Mouse (Mus musculus): ENCODE measurements around the gene Zmynd8. TPM values are rescaled to one million over a fixed set of nuclear protein-coding genes. Genes with fewer than 3 reads are reported as not detected.

The Zmynd8 gene
- polyA plus RNA-seq, 1 experiment from 2014 or later: 72.1 TPM

DNA sequence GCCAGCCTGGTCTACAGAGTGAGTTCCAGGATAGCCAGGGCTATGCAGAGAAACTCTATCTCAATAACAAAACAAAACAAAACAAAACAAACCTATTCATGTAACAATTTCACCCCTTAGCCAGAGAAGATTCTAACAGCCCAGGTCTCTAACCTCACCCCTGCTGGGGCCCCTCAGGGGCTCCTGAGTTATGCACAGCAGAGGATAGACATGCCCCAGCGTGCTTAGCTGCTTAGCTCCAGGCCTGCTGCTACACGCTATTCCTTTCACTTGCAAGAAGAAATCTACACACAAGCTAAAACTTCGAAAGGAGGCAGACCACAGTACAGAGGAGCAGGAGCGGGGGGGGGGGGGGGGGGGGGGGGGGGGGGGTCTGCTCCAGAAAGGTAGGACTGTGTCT lies 4.3 kb downstream of the Zmynd8 start:
- Histone ChIP-seq H3K9me3 (replicated peaks) (no peaks in the 10 kb centered on the region), H3K36me3 (no peaks in the 10 kb centered on the region), H3K27ac (no peak overlapping the region), H3K9ac (no peak overlapping the region), H3K4me2 (replicated peaks) (no peak overlapping the region), H3K4me3 (no peak overlapping the region), H3K4me1 (peaks cover 24% of the 10 kb centered on the region), H3K27me3 (no peaks in the 10 kb centered on the region)
- no peak for ATAC-seq (ENCODE audit: low FRiP score)
- whole genome bisulfite sequencing: 46% methylated on average over 3 of the region's 4 CpGs

DNA sequence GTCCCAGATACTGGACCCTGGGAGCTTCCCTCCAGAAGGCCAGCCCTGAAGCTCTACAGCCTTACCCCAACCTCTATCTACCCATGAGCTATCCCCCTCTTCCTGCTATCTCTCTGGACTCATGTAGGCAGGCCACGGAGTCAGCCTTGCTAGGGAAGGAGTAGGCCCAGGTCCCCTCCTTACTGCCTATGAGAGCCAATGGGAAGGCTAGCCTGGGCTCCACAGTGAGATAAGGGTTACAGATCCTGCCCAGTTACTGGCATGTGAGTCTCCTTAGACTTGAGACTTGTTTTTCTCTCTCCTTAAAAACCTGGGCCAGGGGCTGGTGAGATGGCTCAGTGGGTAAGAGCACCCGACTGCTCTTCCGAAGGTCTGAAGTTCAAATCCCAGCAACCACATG lies 5.6 kb downstream of the Zmynd8 start:
- 96% methylated on average over 3 of the region's 3 CpGs for WGBS
- no peak for ATAC-seq (ENCODE audit: low FRiP score)
- Histone ChIP-seq H3K9ac (no peak overlapping the region), H3K4me1 (peaks cover 31% of the 10 kb centered on the region), H3K36me3 (no peaks in the 10 kb centered on the region), H3K4me3 (no peak overlapping the region), H3K9me3 (replicated peaks) (no peaks in the 10 kb centered on the region), H3K27me3 (no peaks in the 10 kb centered on the region), H3K4me2 (replicated peaks) (no peak overlapping the region), H3K27ac (no peak overlapping the region)

DNA sequence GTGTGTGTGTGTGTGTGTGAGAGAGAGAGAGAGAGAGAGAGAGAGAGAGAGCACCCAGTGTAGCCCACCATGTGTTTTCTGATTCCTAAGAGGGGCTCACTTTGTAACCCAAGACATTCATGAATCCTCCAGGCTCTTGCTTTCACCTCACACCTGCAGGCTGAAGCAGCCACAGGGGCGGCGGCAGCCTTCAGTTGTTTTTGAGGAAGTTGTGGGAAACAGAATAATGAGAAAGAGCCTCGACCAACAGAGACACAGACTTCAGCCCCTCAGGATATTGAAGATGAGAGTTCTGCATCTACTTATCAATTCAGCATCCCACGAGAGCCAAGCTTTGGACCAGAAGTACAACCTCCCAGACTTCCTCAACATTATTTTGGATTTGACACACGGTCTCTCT lies 6.2 kb downstream of the Zmynd8 start:
- Histone ChIP-seq H3K4me1 (peaks cover 37% of the 10 kb centered on the region), H3K27ac (no peak overlapping the region), H3K9ac (no peak overlapping the region), H3K9me3 (replicated peaks) (no peaks in the 10 kb centered on the region), H3K27me3 (no peaks in the 10 kb centered on the region), H3K36me3 (no peaks in the 10 kb centered on the region), H3K4me2 (replicated peaks) (no peak overlapping the region), H3K4me3 (no peak overlapping the region)
- 85% methylated on average over 5 of the region's 5 CpGs for WGBS
- ATAC-seq (ENCODE audit: low FRiP score): no peak

DNA sequence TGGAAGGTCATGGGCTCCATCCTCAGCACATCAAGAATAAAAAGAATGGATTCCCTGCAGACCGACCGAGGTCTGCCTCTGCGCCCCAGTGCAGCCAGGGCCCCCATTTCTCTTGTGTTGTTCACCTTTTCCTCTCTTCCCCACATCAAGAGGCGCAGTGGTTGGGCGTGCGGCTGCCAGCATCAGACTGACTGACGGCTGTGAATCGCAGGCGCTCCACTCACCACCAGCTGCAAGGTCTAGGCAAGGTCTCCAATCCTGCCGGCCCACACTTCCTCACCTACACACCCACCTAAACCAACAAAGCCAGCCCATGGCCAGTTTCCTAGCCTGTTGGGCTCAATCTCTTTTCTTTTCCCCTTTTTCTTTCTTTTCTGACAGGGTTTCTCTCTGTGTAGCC lies 8.4 kb downstream of the Zmynd8 start:
- H3K4me3 ChIP-seq: no peak overlapping the region
- no peaks in the 10 kb centered on the region for H3K36me3 ChIP-seq
- no peaks in the 10 kb centered on the region for H3K9me3 ChIP-seq (replicated peaks)
- no peak overlapping the region for H3K9ac ChIP-seq
- no peaks in the 10 kb centered on the region for H3K27me3 ChIP-seq
- ATAC-seq (ENCODE audit: low FRiP score): no peak
- 80% methylated on average over 10 of the region's 10 CpGs for WGBS
- H3K27ac ChIP-seq: 0 out of 2 replicates have a peak overlapping the region, but pooled peaks have one; percentile 7
- peaks cover 48% of the 10 kb centered on the region for H3K4me1 ChIP-seq
- H3K4me2 ChIP-seq (replicated peaks): no peak overlapping the region

DNA sequence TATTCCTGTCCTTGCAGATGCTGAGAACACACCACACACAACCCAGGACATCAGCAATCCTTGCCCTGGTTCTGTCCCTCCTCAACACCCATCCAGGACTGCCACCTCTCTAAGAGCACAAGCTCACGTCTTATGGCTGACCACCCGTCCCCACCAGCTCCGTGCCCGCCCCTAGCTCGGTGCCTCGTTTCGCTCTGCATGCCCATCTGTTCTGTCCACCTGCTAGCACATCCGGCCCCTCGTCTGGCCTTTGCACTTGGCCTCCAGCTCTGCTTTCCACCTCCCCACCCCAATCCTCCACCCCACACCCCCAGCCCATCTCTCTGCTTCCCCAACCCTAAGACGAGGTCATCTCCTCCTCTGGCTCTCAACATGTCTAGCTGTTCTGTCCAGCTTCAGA lies 8.9 kb downstream of the Zmynd8 start:
- no peak for ATAC-seq (ENCODE audit: low FRiP score)
- WGBS: 70% methylated on average over 10 of the region's 10 CpGs
- Histone ChIP-seq H3K4me1 (peaks cover 53% of the 10 kb centered on the region), H3K4me3 (no peak overlapping the region), H3K27ac (peak overlapping the region; percentile 100; the same call in 1 of the 2 replicates), H3K9me3 (replicated peaks) (no peaks in the 10 kb centered on the region), H3K9ac (no peak overlapping the region), H3K36me3 (no peaks in the 10 kb centered on the region), H3K4me2 (replicated peaks) (no peak overlapping the region), H3K27me3 (no peaks in the 10 kb centered on the region)

DNA sequence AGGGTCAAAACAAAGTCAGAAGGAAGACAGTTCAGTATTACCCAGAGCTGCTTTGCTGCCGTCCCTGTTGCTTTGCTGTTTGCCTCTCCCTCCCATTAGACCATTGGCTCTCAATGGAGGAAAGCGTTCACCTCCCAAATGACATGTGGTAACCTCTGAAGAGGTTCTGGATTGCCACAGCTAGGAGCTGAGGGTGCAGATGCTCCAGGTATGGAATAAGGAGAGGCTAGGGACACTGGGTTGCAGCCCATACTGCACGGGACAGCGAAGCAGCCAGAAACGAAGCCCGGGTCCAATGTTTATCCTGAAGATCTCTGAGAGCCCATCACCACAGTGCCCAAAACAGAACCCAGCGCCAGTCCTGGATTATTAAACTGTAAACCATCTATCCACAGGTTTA lies 9.6 kb downstream of the Zmynd8 start:
- ATAC-seq (ENCODE audit: low FRiP score): no peak
- Histone ChIP-seq H3K27me3 (no peaks in the 10 kb centered on the region), H3K27ac (peak overlapping the region; percentile 100), H3K4me1 (peaks cover 57% of the 10 kb centered on the region), H3K4me2 (replicated peaks) (no peak overlapping the region), H3K9ac (peak overlapping the region; percentile 35), H3K36me3 (no peaks in the 10 kb centered on the region), H3K4me3 (no peak overlapping the region), H3K9me3 (replicated peaks) (no peaks in the 10 kb centered on the region)
- 66% methylated on average over 7 of the region's 7 CpGs for WGBS

DNA sequence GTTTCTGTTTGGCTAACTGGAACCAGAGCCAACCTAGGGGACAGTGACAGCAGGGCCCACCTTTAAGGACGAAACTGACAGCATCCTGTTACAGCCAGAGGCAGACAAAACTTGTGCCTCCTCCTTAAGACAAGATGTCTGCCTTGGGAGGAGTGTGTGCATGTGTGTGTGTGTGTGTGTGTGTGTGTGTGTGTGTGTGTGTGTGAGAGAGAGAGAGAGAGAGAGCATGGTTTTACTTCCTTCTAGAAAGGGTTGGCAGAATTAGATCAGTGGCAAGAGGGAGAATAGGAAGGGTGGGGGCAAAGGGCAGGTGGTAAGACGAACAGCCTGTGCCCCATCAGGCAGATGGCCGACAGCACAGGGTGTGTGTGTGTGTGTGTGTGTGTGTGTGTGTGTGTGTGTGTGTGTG lies 10.0 kb downstream of the Zmynd8 start:
- peak overlapping the region; percentile 21; the same call in 1 of the 2 replicates for H3K4me2 ChIP-seq (replicated peaks)
- no peaks in the 10 kb centered on the region for H3K27me3 ChIP-seq
- H3K36me3 ChIP-seq: no peaks in the 10 kb centered on the region
- no peak overlapping the region for H3K4me3 ChIP-seq
- H3K4me1 ChIP-seq: peaks cover 62% of the 10 kb centered on the region
- H3K27ac ChIP-seq: peak overlapping the region; percentile 100
- no peaks in the 10 kb centered on the region for H3K9me3 ChIP-seq (replicated peaks)
- H3K9ac ChIP-seq: peak overlapping the region; percentile 35
- ATAC-seq (ENCODE audit: low FRiP score): no peak
- WGBS: 16% methylated on average over 3 of the region's 3 CpGs

DNA sequence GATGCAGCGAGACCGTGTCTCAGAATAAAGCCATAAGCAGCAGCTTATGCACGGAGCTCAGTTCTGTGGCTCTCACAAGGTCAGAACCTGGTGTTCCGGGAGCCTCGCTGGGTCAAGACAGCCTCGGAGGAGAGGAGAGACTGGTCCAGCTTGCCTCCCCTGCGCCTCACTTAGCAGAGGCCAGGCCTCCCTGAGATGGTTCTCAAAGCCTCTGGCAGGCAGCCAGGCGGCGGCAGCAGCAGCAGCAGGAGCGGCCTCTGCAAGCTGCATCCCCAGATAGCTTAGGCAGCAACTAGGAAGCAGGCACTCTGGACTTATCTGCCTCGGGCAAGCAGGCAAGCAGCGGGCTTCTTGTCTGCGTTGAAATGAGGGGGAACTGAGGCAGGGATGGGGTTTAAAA lies 10.4 kb downstream of the Zmynd8 start:
- Histone ChIP-seq H3K4me1 (peaks cover 66% of the 10 kb centered on the region), H3K36me3 (no peaks in the 10 kb centered on the region), H3K4me3 (no peak overlapping the region), H3K27me3 (no peaks in the 10 kb centered on the region), H3K4me2 (replicated peaks) (peak overlapping the region; percentile 21; the same call in 1 of the 2 replicates), H3K9me3 (replicated peaks) (no peaks in the 10 kb centered on the region), H3K27ac (peak overlapping the region; percentile 100), H3K9ac (peak overlapping the region; percentile 35)
- ATAC-seq (ENCODE audit: low FRiP score): peak; percentile 44
- 13% methylated on average over 13 of the region's 13 CpGs for WGBS

DNA sequence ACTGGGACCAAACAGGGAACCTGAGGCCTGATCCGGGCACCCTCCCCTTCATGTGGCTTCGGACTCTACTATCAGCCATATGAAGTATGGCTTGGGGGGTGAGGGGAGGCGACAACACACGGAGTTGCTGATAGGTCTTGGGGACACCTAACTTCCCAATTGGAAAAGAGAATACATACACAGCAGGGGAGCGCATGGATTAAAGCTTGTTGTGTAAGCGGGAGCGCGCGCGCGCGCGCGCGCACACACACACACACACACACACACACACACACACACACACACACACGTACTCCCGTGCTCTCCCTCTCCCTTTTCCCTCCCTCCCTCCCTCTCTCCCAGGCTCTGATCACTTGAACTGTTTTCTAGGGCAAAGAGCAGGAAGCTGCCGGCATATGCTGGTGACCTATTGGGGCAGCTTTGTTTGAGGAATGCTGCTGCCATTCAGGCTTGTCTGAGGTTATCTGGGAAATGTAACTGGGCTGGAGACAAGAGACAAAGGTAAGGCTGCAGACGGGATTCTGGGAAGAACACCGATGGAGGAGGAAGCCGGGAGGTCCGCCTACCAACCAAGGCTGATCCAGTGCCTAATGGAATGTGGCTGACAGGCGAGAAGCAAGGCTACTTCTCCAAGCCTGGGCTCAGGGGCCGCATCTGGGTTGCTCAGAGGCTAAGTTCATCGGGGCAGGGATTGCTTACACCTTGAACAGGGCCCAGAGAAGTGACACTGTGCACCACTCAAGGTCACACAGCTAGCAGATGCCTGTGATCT lies 11.8 kb downstream of the Zmynd8 start:
- Histone ChIP-seq H3K4me2 (replicated peaks) (peak overlapping the region; percentile 28), H3K27me3 (no peaks in the 10 kb centered on the region), H3K9me3 (replicated peaks) (no peaks in the 10 kb centered on the region), H3K4me3 (no peak overlapping the region), H3K27ac (peak overlapping the region; percentile 100), H3K9ac (peak overlapping the region; percentile 70), H3K36me3 (no peaks in the 10 kb centered on the region), H3K4me1 (peaks cover 79% of the 10 kb centered on the region)
- 3% methylated on average over 25 of the region's 25 CpGs for WGBS
- ATAC-seq (ENCODE audit: low FRiP score): 0 out of 2 replicates have a peak, but pooled peaks have one; percentile 9

DNA sequence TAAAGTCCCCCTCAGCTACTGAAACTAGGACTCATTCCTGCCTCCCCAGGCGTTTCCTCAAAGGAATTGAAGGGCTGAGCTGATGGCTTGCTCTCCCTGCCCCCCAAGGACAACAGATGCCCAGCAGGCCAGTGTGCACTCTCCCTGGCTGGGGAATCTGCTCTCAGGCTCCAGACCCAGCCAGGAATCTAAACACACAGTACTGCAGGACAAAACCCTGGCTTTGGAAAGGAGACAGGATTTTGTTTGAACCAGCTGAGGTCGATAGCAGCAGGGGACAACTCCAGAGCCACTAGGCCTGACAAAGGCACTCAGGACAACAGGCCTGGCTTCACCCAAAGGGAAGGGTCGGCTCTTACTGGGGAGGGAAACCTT lies 12.3 kb downstream of the Zmynd8 start:
- Histone ChIP-seq H3K36me3 (no peaks in the 10 kb centered on the region), H3K27me3 (no peaks in the 10 kb centered on the region), H3K9ac (peak overlapping the region; percentile 70), H3K4me3 (no peak overlapping the region), H3K9me3 (replicated peaks) (no peaks in the 10 kb centered on the region), H3K4me2 (replicated peaks) (peak overlapping the region; percentile 28), H3K27ac (peak overlapping the region; percentile 100), H3K4me1 (peaks cover 85% of the 10 kb centered on the region)
- ATAC-seq (ENCODE audit: low FRiP score): no peak
- WGBS: 3% methylated on average over 3 of the region's 3 CpGs

DNA sequence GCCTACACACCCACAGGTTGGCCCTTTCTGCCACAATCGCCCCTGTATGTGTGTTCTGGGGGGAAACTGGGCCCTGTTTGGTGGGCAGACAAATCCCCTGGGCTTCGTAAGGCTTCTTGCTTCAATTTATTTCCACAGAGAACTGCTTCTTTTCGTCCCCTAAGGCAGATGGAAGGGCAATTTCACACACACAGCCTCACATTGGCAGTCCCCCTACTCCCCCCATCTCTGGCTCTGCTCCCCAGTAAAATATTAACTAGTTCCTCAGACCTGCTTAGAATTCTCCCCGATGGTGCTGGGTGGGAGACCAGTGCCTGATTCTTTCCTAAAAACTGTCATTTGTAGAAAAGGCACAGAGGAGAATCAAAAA lies 12.9 kb downstream of the Zmynd8 start:
- ATAC-seq (ENCODE audit: low FRiP score): no peak
- Histone ChIP-seq H3K4me3 (no peak overlapping the region), H3K36me3 (no peaks in the 10 kb centered on the region), H3K4me2 (replicated peaks) (0 out of 2 replicates have a peak overlapping the region, but pooled peaks have one; percentile 41), H3K4me1 (peaks cover 91% of the 10 kb centered on the region), H3K9ac (peak overlapping the region; percentile 70), H3K27ac (peak overlapping the region; percentile 100), H3K9me3 (replicated peaks) (no peaks in the 10 kb centered on the region), H3K27me3 (no peaks in the 10 kb centered on the region)
- 16% methylated on average over 4 of the region's 4 CpGs for WGBS

DNA sequence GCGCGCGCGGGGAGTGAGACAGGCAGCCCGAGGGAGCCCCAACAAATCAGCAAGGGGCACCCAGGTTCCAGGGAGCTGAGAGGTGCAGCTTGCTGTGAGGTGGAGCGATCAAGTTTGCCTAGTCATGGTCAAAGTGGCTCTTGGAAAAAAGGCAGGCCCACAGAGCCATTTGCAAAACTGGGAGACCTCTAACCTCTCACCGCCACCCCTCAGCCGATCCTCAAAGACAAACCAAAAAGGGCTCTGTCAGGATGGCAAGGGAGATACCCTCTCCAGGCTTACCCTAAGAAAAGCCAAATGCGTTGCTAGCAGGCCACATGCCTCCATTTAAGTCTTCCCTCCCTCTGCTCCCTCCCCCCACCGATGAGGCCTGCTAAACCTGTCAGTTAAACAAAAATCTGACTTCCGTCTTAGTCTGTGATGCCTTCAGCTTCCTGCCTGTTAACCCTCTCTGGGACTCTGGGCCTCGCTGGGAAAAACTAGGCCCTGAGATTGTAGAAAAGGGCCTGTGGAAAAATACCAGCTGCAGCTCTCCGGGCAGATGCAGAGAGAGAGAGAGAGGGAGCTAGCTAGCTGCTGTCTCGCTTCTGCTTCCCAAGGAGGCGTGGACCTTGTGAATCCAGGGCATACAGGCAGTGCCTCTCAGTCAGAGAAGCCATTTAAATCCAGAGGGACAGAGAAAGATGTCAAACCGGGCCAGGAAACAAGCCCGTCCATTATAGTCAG lies 13.4 kb downstream of the Zmynd8 start:
- Histone ChIP-seq H3K9me3 (replicated peaks) (no peaks in the 10 kb centered on the region), H3K36me3 (no peaks in the 10 kb centered on the region), H3K27ac (peak overlapping the region; percentile 100), H3K4me3 (no peak overlapping the region), H3K4me2 (replicated peaks) (peak overlapping the region; percentile 41), H3K4me1 (peaks cover 96% of the 10 kb centered on the region), H3K9ac (peak overlapping the region; percentile 70), H3K27me3 (no peaks in the 10 kb centered on the region)
- ATAC-seq (ENCODE audit: low FRiP score): peak; percentile 32
- 4% methylated on average over 15 of the region's 17 CpGs for WGBS
